Mouse (Mus musculus) stomach, embryonic 16.5 days (tissue): Measurements from ENCODE around the gene Fam120a. TPM values are rescaled to one million over a fixed set of nuclear protein-coding genes. Genes with fewer than 3 reads are reported as not detected.
A peak's percentile ranks its signal among the peaks of the same experiment; 100 is the strongest.

Experiments used
- ATAC-seq: fragments of 200-750 bp; cut with Nextera tagmentation; 2 replicates; pipeline ENCODE4 v1.8.0; 2017; ENCODE audit warnings: moderate number of reproducible peaks, moderate TSS enrichment; ENCODE audit not compliant: insufficient read depth, low FRiP score
- H3K27ac ChIP-seq: fragments of 300-500 bp; sonication (generic); 2 replicates; pipeline ENCODE4 v1.5.1; 2014; ENCODE audit warnings: low read length
- H3K27me3 ChIP-seq: fragments of 300-500 bp; sonication (generic); 2 replicates; pipeline ENCODE4 v1.6.1; 2014; ENCODE audit warnings: low read length, control low read depth, mixed read lengths; ENCODE audit not compliant: control insufficient read depth, insufficient read depth
- H3K36me3 ChIP-seq: fragments of 300-500 bp; sonication (generic); 2 replicates; pipeline ENCODE4 v1.6.1; 2014; ENCODE audit warnings: low read length; ENCODE audit not compliant: control insufficient read depth, insufficient read depth
- H3K4me1 ChIP-seq: fragments of 300-500 bp; sonication (generic); 2 replicates; pipeline ENCODE4 v1.6.1; 2014; ENCODE audit warnings: low read length, control low read depth, mixed read lengths; ENCODE audit not compliant: control insufficient read depth, insufficient read depth
- H3K4me2 ChIP-seq: fragments of 300-500 bp; sonication (generic); 2 replicates; pipeline ENCODE4 v1.6.1; 2014; ENCODE audit warnings: low read depth, low read length, mixed read lengths
- H3K4me3 ChIP-seq: fragments of 300-500 bp; sonication (generic); replicated peaks from 2 replicates; pipeline ENCODE4 v1.5.1; 2014; ENCODE audit warnings: mild to moderate bottlenecking, low read length
- H3K9ac ChIP-seq: fragments of 300-500 bp; sonication (generic); 2 replicates; pipeline ENCODE4 v1.6.1; 2014; ENCODE audit warnings: low read length
- H3K9me3 ChIP-seq: fragments of 300-500 bp; sonication (generic); replicated peaks from 2 replicates; pipeline ENCODE4 v1.6.1; 2016; ENCODE audit warnings: low read length, control low read depth; ENCODE audit not compliant: control insufficient read depth
- WGBS: fragments of 180-500 bp; shearing (Covaris S2); extraction: QIAGEN DNeasy Blood & Tissue Kit; methylation state at CpG from one replicate; pipeline ENCODE4 v1.1.7; 2014; 5-methylcytosine and 5-hydroxymethylcytosine counted together
- polyA plus RNA-seq: library from polyadenylated mRNA; unstranded; fragments of >200 nt; fragmentation: Nextera tagmentation; extraction: Ambion mirVana; gene quantifications from 2 replicates; pipeline ENCODE4 v1.2.1, GENCODE M21; 2015

The Fam120a gene
- polyA plus RNA-seq, 1 experiment from 2014 or later, result 27.8 TPM

- Histone ChIP-seq H3K4me1 (no peaks in the 10 kb centered on the region), H3K27me3 (no peaks in the 10 kb centered on the region), H3K27ac (no peak overlapping the region), H3K4me3 (no peak overlapping the region), H3K4me2 (no peak overlapping the region), H3K36me3 (no peaks in the 10 kb centered on the region), H3K9ac (no peak overlapping the region), H3K9me3 (no peaks in the 10 kb centered on the region)
- no peak for ATAC-seq
- 27% methylated on average over 3 of the region's 3 CpGs for WGBS
Measured at GRCm38 (mm10) chr13:48994903-48995302, 27.1 kb upstream of the Fam120a start.

DNA sequence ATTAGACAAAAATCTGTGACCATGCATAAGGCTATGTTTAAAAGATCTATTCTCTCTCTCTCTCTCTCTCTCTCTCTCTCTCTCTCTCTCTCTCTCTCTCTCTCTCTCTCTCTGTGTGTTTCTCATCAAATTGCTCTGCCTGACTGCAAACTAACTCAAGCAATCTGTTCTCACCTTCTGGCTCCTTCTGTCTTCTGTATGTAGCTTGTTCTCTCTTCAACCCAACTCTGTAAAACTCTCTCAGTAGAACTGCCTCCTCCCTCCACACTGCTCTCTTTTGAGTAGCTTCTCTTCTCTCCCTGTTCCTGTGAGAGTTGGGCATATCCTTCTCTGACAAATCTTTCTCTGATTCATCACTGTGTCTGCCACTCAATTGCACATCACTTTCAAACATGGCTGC, 25.1 kb upstream of the Fam120a start:
- ATAC-seq, result no peak

GRCm38 (mm10) chr13:48990138-48990537, 22.3 kb upstream of the Fam120a start:
- Histone ChIP-seq H3K27ac (no peak overlapping the region), H3K9ac (no peak overlapping the region), H3K27me3 (no peaks in the 10 kb centered on the region), H3K4me3 (no peak overlapping the region), H3K9me3 (no peaks in the 10 kb centered on the region), H3K36me3 (no peaks in the 10 kb centered on the region), H3K4me2 (no peak overlapping the region), H3K4me1 (no peaks in the 10 kb centered on the region)
- no peak for ATAC-seq
- WGBS, result 89% methylated on average over 2 of the region's 2 CpGs

More for the DNA sequence above, 25.1 kb upstream of the Fam120a start:
- no peaks in the 10 kb centered on the region for H3K9me3 ChIP-seq
- H3K9ac ChIP-seq, result no peak overlapping the region
- no peaks in the 10 kb centered on the region for H3K36me3 ChIP-seq
- no peaks in the 10 kb centered on the region for H3K4me1 ChIP-seq
- no peak overlapping the region for H3K4me3 ChIP-seq
- H3K27ac ChIP-seq, result no peak overlapping the region
- H3K4me2 ChIP-seq, result no peak overlapping the region
- H3K27me3 ChIP-seq, result no peaks in the 10 kb centered on the region

DNA sequence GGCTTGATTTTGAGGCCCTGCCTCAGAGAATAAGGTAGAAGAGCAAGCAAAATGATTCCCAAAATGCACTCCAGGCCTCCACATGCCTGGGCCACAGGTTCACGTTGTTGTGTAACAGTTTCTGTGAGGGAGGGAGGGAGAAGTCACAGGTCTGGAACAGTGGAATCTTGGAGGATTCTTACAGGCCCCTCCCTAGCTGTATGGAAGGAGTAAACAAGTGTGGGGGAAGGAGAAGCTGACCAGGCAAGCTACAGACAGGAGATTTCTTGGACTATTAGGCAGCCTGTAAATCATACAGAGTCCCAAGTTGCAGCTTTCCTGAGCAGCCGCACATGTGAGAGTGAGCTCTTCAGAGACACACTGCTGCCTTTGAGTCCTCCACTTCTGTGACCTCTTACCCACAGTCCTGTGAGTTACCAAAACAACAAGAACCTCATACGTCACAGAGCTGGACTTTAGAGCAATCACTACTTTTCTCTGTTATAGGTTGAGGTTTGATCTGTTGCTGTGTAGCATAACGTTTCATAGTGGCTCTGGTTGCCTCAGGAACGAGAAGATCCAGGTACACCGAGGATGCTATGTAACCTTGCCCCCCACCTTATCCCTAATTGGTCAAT, 14.8 kb upstream of the Fam120a start:
- Histone ChIP-seq H3K36me3 (no peaks in the 10 kb centered on the region), H3K27me3 (no peaks in the 10 kb centered on the region), H3K9ac (0 out of 2 replicates have a peak overlapping the region, but pooled peaks have one; percentile 5), H3K9me3 (no peaks in the 10 kb centered on the region), H3K4me3 (no peak overlapping the region), H3K4me2 (no peak overlapping the region), H3K27ac (no peak overlapping the region), H3K4me1 (peaks cover 8% of the 10 kb centered on the region; the same call in 1 of the 2 replicates)
- ATAC-seq, result no peak
- 63% methylated on average over 6 of the region's 6 CpGs for WGBS

- no peak overlapping the region for H3K9ac ChIP-seq
- H3K4me1 ChIP-seq, result peaks cover 8% of the 10 kb centered on the region; the same call in 1 of the 2 replicates
- no peak for ATAC-seq
- no peaks in the 10 kb centered on the region for H3K9me3 ChIP-seq
- WGBS, result 68% methylated on average over 6 of the region's 6 CpGs
- H3K36me3 ChIP-seq, result no peaks in the 10 kb centered on the region
- H3K27me3 ChIP-seq, result no peaks in the 10 kb centered on the region
- H3K4me3 ChIP-seq, result no peak overlapping the region
- no peak overlapping the region for H3K27ac ChIP-seq
- no peak overlapping the region for H3K4me2 ChIP-seq
Measured at GRCm38 (mm10) chr13:48979069-48979468, 11.3 kb upstream of the Fam120a start.

DNA sequence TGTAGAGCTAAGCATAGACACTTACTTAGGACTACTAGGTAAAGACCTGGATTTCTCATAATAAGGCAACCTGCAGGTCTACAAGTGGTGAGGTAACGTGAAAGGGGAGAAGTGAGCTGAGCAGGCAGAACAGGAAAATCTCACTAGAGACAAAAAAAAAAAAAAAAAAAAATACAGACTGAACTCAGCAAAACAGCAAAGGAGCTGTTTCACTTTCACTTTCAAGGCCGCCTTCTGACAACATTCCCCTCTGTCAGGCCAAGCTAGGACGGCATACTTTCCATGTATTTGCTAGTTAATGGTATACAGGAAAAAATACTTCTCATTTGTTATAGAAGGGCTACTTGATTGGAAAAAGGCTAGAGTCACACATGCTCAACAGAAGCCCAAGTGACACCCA, 10.0 kb upstream of the Fam120a start:
- WGBS, result 29% methylated on average over 3 of the region's 3 CpGs
- ATAC-seq, result 0 out of 2 replicates have a peak, but pooled peaks have one; percentile 21

DNA sequence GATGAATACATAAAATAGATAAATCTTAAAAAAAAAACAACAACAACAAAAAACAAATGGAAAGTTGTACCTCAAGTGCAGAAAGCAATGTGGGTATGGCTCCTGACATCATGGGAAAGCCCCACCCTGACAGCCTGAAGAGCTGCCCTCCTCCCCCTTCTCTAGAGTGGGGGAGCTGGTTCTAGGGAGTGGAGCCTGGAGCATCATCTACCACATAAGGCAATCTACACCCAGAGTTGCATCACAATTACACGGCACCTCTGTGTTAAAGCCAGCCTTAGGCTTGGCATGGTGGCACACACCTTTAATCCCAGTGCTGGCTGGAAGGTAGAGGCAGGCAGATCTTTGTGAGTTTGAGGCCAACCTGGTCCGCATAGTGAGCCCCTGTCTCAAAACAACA, 6.9 kb upstream of the Fam120a start:
- H3K4me3 ChIP-seq, result no peak overlapping the region
- WGBS, result 91% methylated on average over 2 of the region's 2 CpGs

More for the DNA sequence above, 10.0 kb upstream of the Fam120a start:
- Histone ChIP-seq H3K27me3 (no peaks in the 10 kb centered on the region), H3K36me3 (no peaks in the 10 kb centered on the region), H3K4me1 (peaks cover 8% of the 10 kb centered on the region; the same call in 1 of the 2 replicates), H3K4me2 (peak overlapping the region; percentile 40), H3K4me3 (no peak overlapping the region), H3K27ac (0 out of 2 replicates have a peak overlapping the region, but pooled peaks have one; percentile 26), H3K9ac (0 out of 2 replicates have a peak overlapping the region, but pooled peaks have one; percentile 14), H3K9me3 (no peaks in the 10 kb centered on the region)

DNA sequence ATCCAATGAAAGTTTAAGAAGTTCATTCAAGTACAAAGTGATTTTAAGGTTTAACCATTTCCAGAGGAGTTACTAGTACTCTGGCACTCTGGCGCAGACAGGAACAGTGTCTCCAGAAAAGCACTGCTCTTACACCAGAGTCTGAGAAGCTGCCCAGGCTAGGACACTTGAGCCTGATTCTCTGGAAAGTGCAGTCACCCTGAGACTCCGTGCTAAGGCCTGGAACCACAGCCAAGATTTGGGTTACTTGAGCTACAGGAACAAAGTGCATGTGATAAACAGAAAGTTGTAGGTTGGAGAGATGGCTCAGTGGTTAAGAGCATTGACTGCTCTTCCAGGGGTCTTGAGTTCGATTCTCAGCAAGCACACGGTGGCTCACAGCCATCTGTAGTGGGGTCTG, 6.4 kb upstream of the Fam120a start:
- peaks cover 7% of the 10 kb centered on the region; the same call in 1 of the 2 replicates for H3K4me1 ChIP-seq
- no peak for ATAC-seq
- 85% methylated on average over 4 of the region's 4 CpGs for WGBS

More for the DNA sequence above, 6.9 kb upstream of the Fam120a start:
- no peak for ATAC-seq
- Histone ChIP-seq H3K27ac (no peak overlapping the region), H3K4me1 (peaks cover 7% of the 10 kb centered on the region; the same call in 1 of the 2 replicates), H3K36me3 (no peaks in the 10 kb centered on the region), H3K9me3 (no peaks in the 10 kb centered on the region), H3K4me2 (no peak overlapping the region), H3K27me3 (no peaks in the 10 kb centered on the region), H3K9ac (no peak overlapping the region)

DNA sequence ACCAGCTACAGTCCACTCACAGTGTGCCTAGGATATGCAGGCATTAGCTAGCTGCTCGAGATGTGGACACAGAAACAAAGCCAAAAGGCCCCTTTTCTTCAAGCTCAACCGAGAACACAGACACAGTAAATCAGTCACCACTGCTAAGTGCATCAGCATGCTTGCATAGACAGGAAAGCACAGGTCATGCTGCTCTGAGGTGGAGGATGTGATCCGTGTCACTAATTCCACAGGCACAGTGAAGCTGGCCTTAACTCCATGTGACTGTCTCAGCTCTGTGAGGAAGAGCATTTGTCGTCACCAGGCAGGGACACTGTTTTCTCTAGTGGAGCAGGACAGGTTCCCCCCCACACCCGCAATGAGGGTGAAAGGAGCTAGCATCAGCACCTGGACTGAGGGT, 5.4 kb upstream of the Fam120a start:
- Histone ChIP-seq H3K27ac (no peak overlapping the region), H3K4me1 (peaks cover 6% of the 10 kb centered on the region; the same call in 1 of the 2 replicates), H3K9me3 (no peaks in the 10 kb centered on the region), H3K27me3 (no peaks in the 10 kb centered on the region), H3K36me3 (no peaks in the 10 kb centered on the region), H3K9ac (no peak overlapping the region), H3K4me3 (no peak overlapping the region), H3K4me2 (no peak overlapping the region)
- no peak for ATAC-seq
- WGBS, result 67% methylated on average over 5 of the region's 5 CpGs

More for the DNA sequence above, 6.4 kb upstream of the Fam120a start:
- no peaks in the 10 kb centered on the region for H3K27me3 ChIP-seq
- H3K36me3 ChIP-seq, result no peaks in the 10 kb centered on the region
- H3K9me3 ChIP-seq, result no peaks in the 10 kb centered on the region
- H3K4me2 ChIP-seq, result no peak overlapping the region
- no peak overlapping the region for H3K27ac ChIP-seq
- no peak overlapping the region for H3K9ac ChIP-seq
- H3K4me3 ChIP-seq, result no peak overlapping the region
